Mouse (Mus musculus): ENCODE measurements around the gene Nmu.

DNA sequence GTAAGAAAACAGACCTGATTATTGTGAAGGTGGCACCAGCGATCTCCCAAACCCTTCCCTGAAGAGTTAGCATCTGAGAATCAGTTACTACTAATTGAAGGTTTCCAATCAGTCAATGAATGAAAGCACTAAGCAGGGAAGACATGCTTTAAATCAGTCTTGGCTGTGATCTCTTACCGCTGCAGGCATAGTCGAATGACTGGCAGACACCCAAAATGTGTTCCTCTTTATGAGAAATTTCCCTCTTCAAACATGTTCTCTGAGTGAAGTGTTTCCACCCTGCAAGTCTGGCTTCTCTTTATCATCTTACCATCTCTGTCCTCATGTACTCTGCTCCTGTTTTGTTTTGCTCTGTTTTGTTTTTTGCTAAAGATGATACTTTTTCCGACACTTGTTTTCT lies 2.8 kb downstream of the Nmu start:
- TF ChIP-seq CTCF (IDR thresholded peaks at IDR 0.05; ENCODE audit: insufficient read depth, low read depth, low read length) = no peak
- TF ChIP-seq POLR2A (IDR thresholded peaks at IDR 0.05; ENCODE audit: insufficient read depth, low read depth, low read length) = no peak
